Mouse (Mus musculus) spleen, adult 2 months (tissue): ENCODE data around the gene Rimkla.

Source experiments
- CTCF ChIP-seq: fragments of 200-500 bp; IDR thresholded peaks from 2 replicates; pipeline ENCODE4 v1.5.1; 2011; ENCODE audit warnings: mild to moderate bottlenecking, inconsistent platforms; ENCODE audit not compliant: insufficient read depth, insufficient read length, insufficient replicate concordance; ENCODE audit errors: extremely low read depth
- POLR2A ChIP-seq: fragments of 200-500 bp; IDR thresholded peaks from 2 replicates; pipeline ENCODE4 v1.6.1; 2011; ENCODE audit warnings: low read depth, low read length, inconsistent platforms

- TF ChIP-seq CTCF (no peak), POLR2A (no peak)
Observed at GRCm38 (mm10) chr4:119467720-119468380, 24.6 kb downstream of the Rimkla start.
